Mouse (Mus musculus) heart, adult 2 months (tissue): ENCODE measurements around the gene Rhof.

Experiments
- CTCF ChIP-seq: fragments of 200-600 bp; IDR thresholded peaks from 2 replicates; pipeline ENCODE4 v1.8.1; 2022; ENCODE audit warnings: antibody characterized with exemption, mild to moderate bottlenecking, moderate library complexity
- POLR2A ChIP-seq: fragments of 200-500 bp; IDR thresholded peaks from 2 replicates; pipeline ENCODE4 v1.6.1; 2011; ENCODE audit warnings: mild to moderate bottlenecking, low read depth, low read length, control low read depth; ENCODE audit not compliant: insufficient read depth

DNA sequence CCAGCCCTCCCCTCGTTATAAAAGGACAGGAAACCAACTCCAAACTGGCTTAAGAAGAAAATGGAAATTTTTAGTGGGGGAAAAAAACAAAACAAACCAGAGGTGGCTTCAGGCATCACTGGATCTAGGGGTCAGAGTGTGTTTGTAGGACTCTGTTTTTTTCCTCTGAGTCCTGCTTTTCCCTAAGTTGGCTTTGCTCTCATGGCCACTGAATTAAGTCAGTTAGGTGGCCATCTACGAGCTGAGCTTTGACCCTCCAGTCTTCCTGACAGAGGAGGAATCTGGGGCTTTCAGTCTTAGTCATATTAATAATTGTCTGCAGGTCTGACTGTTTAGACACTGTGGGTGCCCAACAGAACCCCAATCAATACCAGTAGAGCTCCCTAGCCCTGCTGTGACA, 34.0 kb downstream of the Rhof start:
- TF ChIP-seq CTCF (no peak), POLR2A (no peak)
